Mouse (Mus musculus) hindlimb bud, embryonic 11.5 days (tissue): ENCODE results near the gene Arap1.

Experiments used
- DNase-seq: peaks from one replicate; pipeline ENCODE4 v3.0.0-alpha.2; 2012; ENCODE audit warnings: low read depth, low spot score; ENCODE audit errors: extremely low spot score

The Arap1 gene

GRCm38 (mm10) chr7:101361021-101361420 lies 13.2 kb downstream of the Arap1 start:
- DNase-seq, result no peak

- DNase-seq, result no peak
Measured at GRCm38 (mm10) chr7:101361767-101362166, 13.9 kb downstream of the Arap1 start.

GRCm38 (mm10) chr7:101362791-101363191 lies 14.9 kb downstream of the Arap1 start:
- no peak for DNase-seq

- no peak for DNase-seq
Measured at GRCm38 (mm10) chr7:101363914-101364313, 16.0 kb downstream of the Arap1 start.

- no peak for DNase-seq
Measured at GRCm38 (mm10) chr7:101367901-101368852, 20.3 kb downstream of the Arap1 start.

GRCm38 (mm10) chr7:101369666-101370065 lies 21.8 kb downstream of the Arap1 start:
- no peak for DNase-seq

- no peak for DNase-seq
Measured at GRCm38 (mm10) chr7:101373082-101373481, 25.2 kb downstream of the Arap1 start.

- DNase-seq, result no peak
Measured at GRCm38 (mm10) chr7:101374155-101374554, 26.3 kb downstream of the Arap1 start.

- no peak for DNase-seq
Measured at GRCm38 (mm10) chr7:101376701-101377340, 29.0 kb downstream of the Arap1 start.

- peak; percentile 26 for DNase-seq
Measured at GRCm38 (mm10) chr7:101377741-101378262, 29.9 kb downstream of the Arap1 start.

- no peak for DNase-seq
Measured at GRCm38 (mm10) chr7:101378285-101378684, 30.4 kb downstream of the Arap1 start.

GRCm38 (mm10) chr7:101378796-101379465 lies 31.1 kb downstream of the Arap1 start:
- DNase-seq, result no peak

- DNase-seq, result no peak
Measured at GRCm38 (mm10) chr7:101379732-101380131, 31.9 kb downstream of the Arap1 start.

- no peak for DNase-seq
Measured at GRCm38 (mm10) chr7:101381512-101381911, 33.6 kb downstream of the Arap1 start.

- no peak for DNase-seq
Measured at GRCm38 (mm10) chr7:101382378-101382777, 34.5 kb downstream of the Arap1 start.

GRCm38 (mm10) chr7:101383756-101384155 lies 35.9 kb downstream of the Arap1 start:
- no peak for DNase-seq

GRCm38 (mm10) chr7:101384931-101385330 lies 37.1 kb downstream of the Arap1 start:
- no peak for DNase-seq

GRCm38 (mm10) chr7:101385331-101385733 lies 37.5 kb downstream of the Arap1 start:
- DNase-seq, result no peak

GRCm38 (mm10) chr7:101385866-101386452 lies 38.1 kb downstream of the Arap1 start:
- no peak for DNase-seq

- no peak for DNase-seq
Measured at GRCm38 (mm10) chr7:101389256-101389655, 41.4 kb downstream of the Arap1 start.

- no peak for DNase-seq
Measured at GRCm38 (mm10) chr7:101391909-101392479, 44.1 kb downstream of the Arap1 start.
